In the genomic region with DNA sequence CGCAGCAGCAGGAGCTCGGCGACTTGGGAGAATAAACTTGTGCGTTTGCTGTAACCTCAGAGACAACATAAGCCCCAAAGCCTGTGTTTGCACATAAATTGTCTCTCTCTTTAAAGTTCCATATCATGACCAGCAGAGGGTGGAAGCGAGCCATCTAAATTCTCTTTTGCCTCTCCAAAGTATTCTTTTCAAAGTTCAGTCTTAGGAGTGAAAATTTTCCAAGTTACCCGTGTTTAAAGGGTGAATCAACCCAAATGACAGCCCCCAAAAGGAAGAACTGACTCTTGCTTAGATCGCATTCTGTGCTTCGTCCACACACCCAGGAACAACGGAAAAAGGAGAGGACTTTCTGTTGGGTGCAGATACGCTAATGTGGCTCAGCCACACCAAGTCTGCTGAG, we compare ENCODE assay signal across 8 mouse cellular contexts. TPM values are rescaled to one million over a fixed set of nuclear protein-coding genes. Genes with fewer than 3 reads are reported as not detected.
A peak's percentile ranks its signal among the peaks of the same experiment; 100 is the strongest.
DNase-seq lines count a peak whose midpoint lies in the region; ATAC-seq and TF ChIP-seq lines count a peak whose summit lies in the region.

No protein-coding gene starts in this region.

- H3K27me3 ChIP-seq in thymus, adult 2 months (ENCODE audit: control insufficient read depth, insufficient read depth, low read length) = no peaks in the 10 kb centered on the region
- no peaks in the 10 kb centered on the region for H3K27me3 ChIP-seq in heart, embryonic 10.5 days (ENCODE audit: insufficient read depth, poor library complexity, severe bottlenecking)
- no peaks in the 10 kb centered on the region for H3K27me3 ChIP-seq in kidney, embryonic 14.5 days (ENCODE audit: control insufficient read depth, insufficient read depth, low read length)
- H3K27me3 ChIP-seq in lung, embryonic 16.5 days (ENCODE audit: control insufficient read depth, insufficient read depth, low read depth, low read length) = no peaks in the 10 kb centered on the region
- no peaks in the 10 kb centered on the region for H3K27me3 ChIP-seq in stomach, postnatal 0 days (ENCODE audit: control insufficient read depth, insufficient read depth, low read length)

- no peak overlapping the region for H3K9ac ChIP-seq in kidney, embryonic 14.5 days (ENCODE audit: low read depth, low read length)
- peak overlapping the region; percentile 54; the same call in 1 of the 2 replicates for H3K9ac ChIP-seq in lung, embryonic 16.5 days (ENCODE audit: low read length)
- no peak overlapping the region for H3K9ac ChIP-seq in stomach, postnatal 0 days (ENCODE audit: low read length)

- H3K4me2 ChIP-seq in kidney, embryonic 14.5 days (replicated peaks; ENCODE audit: low read depth, low read length) = peak overlapping the region; percentile 21; the same call in 1 of the 2 replicates
- peak overlapping the region; percentile 54 for H3K4me2 ChIP-seq in lung, embryonic 16.5 days (ENCODE audit: low read depth, low read length)
- peak overlapping the region; percentile 21 for H3K4me2 ChIP-seq in stomach, postnatal 0 days (replicated peaks; ENCODE audit: low read depth)

- TF ChIP-seq POLR2A in thymus, adult 2 months (IDR thresholded peaks at IDR 0.05; ENCODE audit: control insufficient read depth, extremely low read depth, insufficient read depth, low read length, poor library complexity) = no peak

- H3K36me3 ChIP-seq in thymus, adult 2 months (ENCODE audit: control insufficient read depth, insufficient read depth, low read length) = no peaks in the 10 kb centered on the region
- H3K36me3 ChIP-seq in heart, embryonic 10.5 days = no peaks in the 10 kb centered on the region
- no peaks in the 10 kb centered on the region for H3K36me3 ChIP-seq in kidney, embryonic 14.5 days (ENCODE audit: control insufficient read depth, insufficient read depth, low read length)
- no peaks in the 10 kb centered on the region for H3K36me3 ChIP-seq in lung, embryonic 16.5 days (ENCODE audit: control insufficient read depth, insufficient read depth, low read length)
- H3K36me3 ChIP-seq in stomach, postnatal 0 days (ENCODE audit: control insufficient read depth, insufficient read depth, low read length) = no peaks in the 10 kb centered on the region

- no peak for TF ChIP-seq CTCF in thymus, adult 2 months (IDR thresholded peaks at IDR 0.05; ENCODE audit: borderline replicate concordance, control insufficient read depth, extremely low read depth, insufficient read depth, low read length, poor library complexity)
- TF ChIP-seq CTCF in stomach, postnatal 0 days (IDR thresholded peaks at IDR 0.05; ENCODE audit: low read depth) = peak; percentile 81

- H3K9me3 ChIP-seq in heart, embryonic 10.5 days = no peaks in the 10 kb centered on the region
- H3K9me3 ChIP-seq in kidney, embryonic 14.5 days (ENCODE audit: control insufficient read depth, low read length) = no peaks in the 10 kb centered on the region
- no peaks in the 10 kb centered on the region for H3K9me3 ChIP-seq in lung, embryonic 16.5 days (ENCODE audit: control insufficient read depth, low read length)
- H3K9me3 ChIP-seq in stomach, postnatal 0 days (ENCODE audit: control insufficient read depth, low read length) = no peaks in the 10 kb centered on the region

- no peaks in the 10 kb centered on the region for H3K4me1 ChIP-seq in thymus, adult 2 months (replicated peaks; ENCODE audit: control insufficient read depth, insufficient read depth, low read length)
- H3K4me1 ChIP-seq in heart, embryonic 10.5 days = no peaks in the 10 kb centered on the region
- peaks cover 13% of the 10 kb centered on the region; the same call in 1 of the 2 replicates for H3K4me1 ChIP-seq in kidney, embryonic 14.5 days (ENCODE audit: control insufficient read depth, insufficient read depth, low read length)
- H3K4me1 ChIP-seq in lung, embryonic 16.5 days (replicated peaks; ENCODE audit: control insufficient read depth, insufficient read depth, low read length) = no peaks in the 10 kb centered on the region
- H3K4me1 ChIP-seq in stomach, postnatal 0 days (replicated peaks; ENCODE audit: control insufficient read depth, insufficient read depth) = no peaks in the 10 kb centered on the region

- no peak for TF ChIP-seq EP300 in stomach, postnatal 0 days (optimal IDR thresholded peaks at IDR 0.05)

- no peak overlapping the region for H3K4me3 ChIP-seq in thymus, adult 2 months (ENCODE audit: control insufficient read depth, insufficient read depth, low read length)
- peak overlapping the region; percentile 36 for H3K4me3 ChIP-seq in heart, embryonic 10.5 days
- H3K4me3 ChIP-seq in kidney, embryonic 14.5 days (ENCODE audit: low read length) = no peak overlapping the region; the same call in 1 of the 2 replicates
- H3K4me3 ChIP-seq in lung, embryonic 16.5 days (ENCODE audit: low read length) = peak overlapping the region; percentile 34
- H3K4me3 ChIP-seq in stomach, postnatal 0 days (ENCODE audit: low read depth, low read length) = no peak overlapping the region

- WGBS in thymus, adult 2 months = 10% methylated on average over 10 of the region's 10 CpGs
- 9% methylated on average over 10 of the region's 10 CpGs for WGBS in heart, embryonic 10.5 days
- 6% methylated on average over 10 of the region's 10 CpGs for WGBS in kidney, embryonic 14.5 days
- WGBS in lung, embryonic 16.5 days = 3% methylated on average over 10 of the region's 10 CpGs
- WGBS in stomach, postnatal 0 days = 3% methylated on average over 10 of the region's 10 CpGs

- ATAC-seq in CD4-positive, CD25-positive, alpha-beta regulatory T cell, adult 4 months = no peak
- no peak for ATAC-seq in kidney, embryonic 14.5 days (ENCODE audit: low FRiP score, low TSS enrichment)
- no peak for ATAC-seq in lung, embryonic 16.5 days (ENCODE audit: low read depth)
- no peak for ATAC-seq in stomach, postnatal 0 days (ENCODE audit: low FRiP score, low TSS enrichment)

- peak; percentile 57 for DNase-seq in CD4-positive, CD25-positive, alpha-beta regulatory T cell, adult 2 months (ENCODE audit: low read depth, low spot score)
- peak; percentile 24 for DNase-seq in thymus, adult 2 months
- DNase-seq in thymus, adult 18-20 months = no peak
- no peak for DNase-seq in heart, embryonic 10.5 days (ENCODE audit: low spot score)
- DNase-seq in stomach, postnatal 0 days (ENCODE audit: low spot score) = peak; percentile 54

- no peak overlapping the region for H3K27ac ChIP-seq in thymus, adult 2 months (ENCODE audit: control insufficient read depth, insufficient read depth, low read length)
- H3K27ac ChIP-seq in heart, embryonic 10.5 days = 0 out of 2 replicates have a peak overlapping the region, but pooled peaks have one; percentile 39
- H3K27ac ChIP-seq in kidney, embryonic 14.5 days (ENCODE audit: low read depth, low read length) = no peak overlapping the region
- H3K27ac ChIP-seq in lung, embryonic 16.5 days (ENCODE audit: low read length) = no peak overlapping the region
- H3K27ac ChIP-seq in stomach, postnatal 0 days (replicated peaks) = no peak overlapping the region

RNA-seq across cellular contexts. Expression of a gene that starts 17.2 kb away (rescaled TPM):
- polyA plus RNA-seq in CD4-positive, CD25-positive, alpha-beta regulatory T cell, adult 4 months (2017; shearing (Covaris generic)) = not detected
- 0.17 TPM in 1 of 2 replicates, not detected in the other for polyA plus RNA-seq in thymus, adult 2 months (2012; rRNA removed)
- polyA plus RNA-seq in heart, embryonic 10.5 days (2016; fragmentation: Nextera tagmentation; extraction: Ambion mirVana) = 0.31 and 2.1 TPM in 2 replicates
- 0.49 TPM in 1 of 2 replicates, not detected in the other for polyA plus RNA-seq in kidney, embryonic 14.5 days (2014; fragmentation: Nextera tagmentation; extraction: Ambion mirVana)
- polyA plus RNA-seq in lung, embryonic 16.5 days (2015; fragmentation: Nextera tagmentation; extraction: Ambion mirVana) = 0.20 TPM in 1 of 2 replicates, not detected in the other
- not detected in 2 replicates for polyA plus RNA-seq in stomach, postnatal 0 days (2015; fragmentation: Nextera tagmentation; extraction: Ambion mirVana)

RNA-seq across cellular contexts. Expression of a gene that starts 24.5 kb away (rescaled TPM):
- not detected for polyA plus RNA-seq in CD4-positive, CD25-positive, alpha-beta regulatory T cell, adult 4 months (2017; shearing (Covaris generic))
- polyA plus RNA-seq in thymus, adult 2 months (2012; rRNA removed) = 2.8 and 3.4 TPM in 2 replicates
- 0.04 TPM in 1 of 2 replicates, not detected in the other for polyA plus RNA-seq in heart, embryonic 10.5 days (2016; fragmentation: Nextera tagmentation; extraction: Ambion mirVana)
- polyA plus RNA-seq in kidney, embryonic 14.5 days (2014; fragmentation: Nextera tagmentation; extraction: Ambion mirVana) = 0.81 and 0.89 TPM in 2 replicates
- polyA plus RNA-seq in lung, embryonic 16.5 days (2015; fragmentation: Nextera tagmentation; extraction: Ambion mirVana) = 1.1 and 1.2 TPM in 2 replicates
- polyA plus RNA-seq in stomach, postnatal 0 days (2015; fragmentation: Nextera tagmentation; extraction: Ambion mirVana) = 0.59 and 0.67 TPM in 2 replicates

RNA-seq across cellular contexts. Expression of a gene that starts 33.0 kb away (rescaled TPM):
- 10 to 100 TPM; 14.5 to 14.6 TPM for polyA plus RNA-seq in CD4-positive, CD25-positive, alpha-beta regulatory T cell, adult 4 months (2017; shearing (Covaris generic))
- polyA plus RNA-seq in thymus, adult 2 months (2012; rRNA removed) = 75.0 and 79.8 TPM in 2 replicates
- polyA plus RNA-seq in heart, embryonic 10.5 days (2016; fragmentation: Nextera tagmentation; extraction: Ambion mirVana) = 32.8 and 33.7 TPM in 2 replicates
- polyA plus RNA-seq in kidney, embryonic 14.5 days (2014; fragmentation: Nextera tagmentation; extraction: Ambion mirVana) = 31.8 and 57.7 TPM in 2 replicates
- 19.1 and 21.6 TPM in 2 replicates for polyA plus RNA-seq in lung, embryonic 16.5 days (2015; fragmentation: Nextera tagmentation; extraction: Ambion mirVana)
- polyA plus RNA-seq in stomach, postnatal 0 days (2015; fragmentation: Nextera tagmentation; extraction: Ambion mirVana) = 19.3 and 21.5 TPM in 2 replicates

Comparison
In these comparisons a context has a peak if more than half of its experiments do, and no peak if none do; other contexts are left out.
1. DNase-seq: peak in CD4-positive, CD25-positive, alpha-beta regulatory T cell, adult 2 months (single experiment), thymus, adult 2 months (single experiment) and stomach, postnatal 0 days (single experiment); none in thymus, adult 18-20 months (0 of 2) and heart, embryonic 10.5 days (single experiment).
2. H3K4me3 ChIP-seq: peak in heart, embryonic 10.5 days (single experiment) and lung, embryonic 16.5 days (single experiment); none in thymus, adult 2 months (single experiment), kidney, embryonic 14.5 days (single experiment) and stomach, postnatal 0 days (single experiment).
3. Peak in every context shown above with its lines, with median percentiles within 50 percentile points of each other: H3K4me2 ChIP-seq.